Mouse (Mus musculus): ENCODE data around the gene Tjap1. TPM values are rescaled to one million over a fixed set of nuclear protein-coding genes. Genes with fewer than 3 reads are reported as not detected.

Tjap1 gene
- 42.7 and 59.0 TPM in 2 replicates for polyA plus RNA-seq (2012; ENCODE audit: insufficient read depth, low replicate concordance)

GRCm38 (mm10) chr17:46282483-46283123 lies at the start of gene Tjap1:
TSS of gene Tjap1 (minus strand) at chr17:46283026.
- H3K27me3 ChIP-seq (replicated peaks) = peaks cover 10% of the 10 kb centered on the region
- TF ChIP-seq FLI1 (IDR thresholded peaks at IDR 0.05; ENCODE audit: low read length) (no peak), GATA1 (IDR thresholded peaks at IDR 0.05; ENCODE audit: borderline replicate concordance, low read length) (no peak)
- H3K4me1 ChIP-seq = peaks cover 39% of the 10 kb centered on the region
- H3K9me3 ChIP-seq = no peaks in the 10 kb centered on the region
- peak within 1 kb of the TSS; percentile 96 for H3K4me3 ChIP-seq (replicated peaks)
- peaks cover 38% of the 10 kb centered on the region for H3K36me3 ChIP-seq (replicated peaks; ENCODE audit: low read length)

GRCm38 (mm10) chr17:46328723-46329122 lies 45.9 kb upstream of the Tjap1 start:
- H3K27me3 ChIP-seq (replicated peaks) = no peaks in the 10 kb centered on the region
- H3K4me3 ChIP-seq (replicated peaks) = peak overlapping the region; percentile 38
- peaks cover 9% of the 10 kb centered on the region for H3K9me3 ChIP-seq
- no peak for TF ChIP-seq GATA1 (IDR thresholded peaks at IDR 0.05; ENCODE audit: borderline replicate concordance, low read length)
- TF ChIP-seq FLI1 (IDR thresholded peaks at IDR 0.05; ENCODE audit: low read length) = no peak
- H3K4me1 ChIP-seq = peaks cover 35% of the 10 kb centered on the region
- peaks cover 11% of the 10 kb centered on the region for H3K36me3 ChIP-seq (replicated peaks; ENCODE audit: low read length)

- H3K27me3 ChIP-seq (replicated peaks) = no peaks in the 10 kb centered on the region
These were observed 45.2 kb upstream of the Tjap1 start, which contains the start of gene Abcc10 for GRCm38 (mm10) chr17:46327906-46328534. TSS of gene Abcc10 (minus strand) at chr17:46328352.

GRCm38 (mm10) chr17:46327413-46327905 lies 44.6 kb upstream of the Tjap1 start:
- TF ChIP-seq FLI1 (IDR thresholded peaks at IDR 0.05; ENCODE audit: low read length) (no peak), GATA1 (IDR thresholded peaks at IDR 0.05; ENCODE audit: borderline replicate concordance, low read length) (no peak)
- H3K4me1 ChIP-seq = peaks cover 41% of the 10 kb centered on the region

More at GRCm38 (mm10) chr17:46327906-46328534, 45.2 kb upstream of the Tjap1 start, which contains the start of gene Abcc10:
- peak within 1 kb of the TSS; percentile 100 for H3K4me3 ChIP-seq (replicated peaks)
- peaks cover 18% of the 10 kb centered on the region for H3K36me3 ChIP-seq (replicated peaks; ENCODE audit: low read length)
- peaks cover 2% of the 10 kb centered on the region; the same call in 1 of the 2 replicates for H3K9me3 ChIP-seq
- peak; percentile 93 for TF ChIP-seq FLI1 (IDR thresholded peaks at IDR 0.05; ENCODE audit: low read length)
- TF ChIP-seq GATA1 (IDR thresholded peaks at IDR 0.05; ENCODE audit: borderline replicate concordance, low read length) = no peak
- H3K4me1 ChIP-seq = peaks cover 39% of the 10 kb centered on the region

GRCm38 (mm10) chr17:46322046-46322823 lies 39.4 kb upstream of the Tjap1 start:
- H3K36me3 ChIP-seq (replicated peaks; ENCODE audit: low read length) = peaks cover 34% of the 10 kb centered on the region
- H3K4me3 ChIP-seq (replicated peaks) = no peak overlapping the region
- H3K27me3 ChIP-seq (replicated peaks) = no peaks in the 10 kb centered on the region
- H3K4me1 ChIP-seq = peaks cover 32% of the 10 kb centered on the region
- TF ChIP-seq FLI1 (IDR thresholded peaks at IDR 0.05; ENCODE audit: low read length) (no peak), GATA1 (IDR thresholded peaks at IDR 0.05; ENCODE audit: borderline replicate concordance, low read length) (no peak)
- peaks cover 4% of the 10 kb centered on the region; the same call in 1 of the 2 replicates for H3K9me3 ChIP-seq

More at GRCm38 (mm10) chr17:46327413-46327905, 44.6 kb upstream of the Tjap1 start:
- H3K36me3 ChIP-seq (replicated peaks; ENCODE audit: low read length) = peaks cover 20% of the 10 kb centered on the region
- no peaks in the 10 kb centered on the region for H3K9me3 ChIP-seq
- peak overlapping the region; percentile 100 for H3K4me3 ChIP-seq (replicated peaks)
- H3K27me3 ChIP-seq (replicated peaks) = no peaks in the 10 kb centered on the region

- no peak for TF ChIP-seq FLI1 (IDR thresholded peaks at IDR 0.05; ENCODE audit: low read length)
- TF ChIP-seq GATA1 (IDR thresholded peaks at IDR 0.05; ENCODE audit: borderline replicate concordance, low read length) = no peak
- H3K9me3 ChIP-seq = peaks cover 4% of the 10 kb centered on the region; the same call in 1 of the 2 replicates
- no peaks in the 10 kb centered on the region for H3K27me3 ChIP-seq (replicated peaks)
- peaks cover 22% of the 10 kb centered on the region; the same call in 1 of the 2 replicates for H3K4me1 ChIP-seq
- H3K4me3 ChIP-seq (replicated peaks) = no peak overlapping the region
- peaks cover 35% of the 10 kb centered on the region for H3K36me3 ChIP-seq (replicated peaks; ENCODE audit: low read length)
These were observed 37.7 kb upstream of the Tjap1 start for GRCm38 (mm10) chr17:46320492-46320891.

- H3K9me3 ChIP-seq = no peaks in the 10 kb centered on the region
- peaks cover 35% of the 10 kb centered on the region for H3K36me3 ChIP-seq (replicated peaks; ENCODE audit: low read length)
- 0 out of 2 replicates have a peak, but pooled peaks cover 2% of the 10 kb centered on the region for H3K4me1 ChIP-seq
- no peak overlapping the region for H3K4me3 ChIP-seq (replicated peaks)
- H3K27me3 ChIP-seq (replicated peaks) = no peaks in the 10 kb centered on the region
- no peak for TF ChIP-seq GATA1 (IDR thresholded peaks at IDR 0.05; ENCODE audit: borderline replicate concordance, low read length)
- no peak for TF ChIP-seq FLI1 (IDR thresholded peaks at IDR 0.05; ENCODE audit: low read length)
These were observed 33.0 kb upstream of the Tjap1 start for GRCm38 (mm10) chr17:46315813-46316212.

GRCm38 (mm10) chr17:46313135-46313715 lies 30.4 kb upstream of the Tjap1 start:
- peaks cover 2% of the 10 kb centered on the region for H3K27me3 ChIP-seq (replicated peaks)
- peaks cover 2% of the 10 kb centered on the region; the same call in 1 of the 2 replicates for H3K4me1 ChIP-seq
- H3K9me3 ChIP-seq = no peaks in the 10 kb centered on the region
- peaks cover 51% of the 10 kb centered on the region for H3K36me3 ChIP-seq (replicated peaks; ENCODE audit: low read length)
- H3K4me3 ChIP-seq (replicated peaks) = no peak overlapping the region
- no peak for TF ChIP-seq GATA1 (IDR thresholded peaks at IDR 0.05; ENCODE audit: borderline replicate concordance, low read length)
- no peak for TF ChIP-seq FLI1 (IDR thresholded peaks at IDR 0.05; ENCODE audit: low read length)

- Histone ChIP-seq H3K9me3 (no peaks in the 10 kb centered on the region), H3K36me3 (replicated peaks; ENCODE audit: low read length) (peaks cover 72% of the 10 kb centered on the region), H3K4me3 (replicated peaks) (peak overlapping the region; percentile 6), H3K27me3 (replicated peaks) (peaks cover 3% of the 10 kb centered on the region), H3K4me1 (peaks cover 9% of the 10 kb centered on the region)
- TF ChIP-seq FLI1 (IDR thresholded peaks at IDR 0.05; ENCODE audit: low read length) = no peak
- no peak for TF ChIP-seq GATA1 (IDR thresholded peaks at IDR 0.05; ENCODE audit: borderline replicate concordance, low read length)
These were observed 27.7 kb upstream of the Tjap1 start for GRCm38 (mm10) chr17:46310515-46310914.
